Mouse (Mus musculus): Measurements from ENCODE around the gene Abca13. TPM values are rescaled to one million over a fixed set of nuclear protein-coding genes. Genes with fewer than 3 reads are reported as not detected.

The Abca13 gene
- total and polyA plus RNA-seq, 3 experiments, result 0.22 TPM; not detected in 2

DNA sequence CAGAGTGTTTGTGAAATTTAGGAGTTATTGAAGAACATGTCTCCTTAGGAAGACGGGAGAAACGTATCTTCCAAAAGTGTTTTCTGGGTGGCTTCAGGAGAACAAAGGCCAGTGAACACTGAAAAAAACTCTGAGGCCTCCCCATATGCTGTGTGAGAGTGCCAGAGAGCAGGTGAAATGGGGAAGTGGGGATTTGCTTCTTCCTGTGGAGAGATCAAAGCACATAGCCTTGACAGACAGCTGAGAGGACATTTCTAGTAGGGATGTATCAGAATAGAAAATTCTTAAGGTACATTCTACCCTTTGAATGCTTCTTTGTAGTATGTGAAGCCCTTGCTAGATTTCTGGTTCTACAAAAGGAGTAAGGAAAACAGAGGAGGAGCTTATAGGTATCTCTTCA is 424.4 kb downstream of the Abca13 start:
- H3K9me3 ChIP-seq (replicated peaks), result no peaks in the 10 kb centered on the region
- H3K4me1 ChIP-seq (ENCODE audit: insufficient read depth, low read depth, low read length), result no peaks in the 10 kb centered on the region
- no peaks in the 10 kb centered on the region for H3K36me3 ChIP-seq (replicated peaks)
- no peaks in the 10 kb centered on the region for H3K27me3 ChIP-seq (ENCODE audit: insufficient read depth, low read length)
- H3K4me3 ChIP-seq (ENCODE audit: low read depth, low read length), result no peak overlapping the region
- TF ChIP-seq CTCF (IDR thresholded peaks at IDR 0.05; ENCODE audit: low read depth, low read length), result no peak
- TF ChIP-seq GATA1 (IDR thresholded peaks at IDR 0.05; ENCODE audit: borderline replicate concordance, low read length), result no peak
- no peak for TF ChIP-seq TAL1 (conservative IDR thresholded peaks at IDR 0.05; ENCODE audit: low read depth, low read length)
- TF ChIP-seq GATA2 (IDR thresholded peaks at IDR 0.05; ENCODE audit: borderline replicate concordance, low read depth, low read length), result no peak
- no peak for TF ChIP-seq POLR2AphosphoS5 (IDR thresholded peaks at IDR 0.05; ENCODE audit: insufficient replicate concordance, low read depth, low read length)
- no peak for ATAC-seq (ENCODE audit: extremely low read depth, insufficient number of reproducible peaks, low FRiP score, poor library complexity, severe bottlenecking)
- DNase-seq (ENCODE audit: low spot score), result no peak

GRCm38 (mm10) chr11:9616665-9617064 is 424.9 kb downstream of the Abca13 start:
- Histone ChIP-seq H3K27me3 (ENCODE audit: insufficient read depth, low read length) (no peaks in the 10 kb centered on the region), H3K4me3 (ENCODE audit: low read depth, low read length) (no peak overlapping the region), H3K4me1 (ENCODE audit: insufficient read depth, low read depth, low read length) (no peaks in the 10 kb centered on the region), H3K9me3 (replicated peaks) (no peaks in the 10 kb centered on the region), H3K36me3 (replicated peaks) (no peaks in the 10 kb centered on the region)
- no peak for ATAC-seq (ENCODE audit: extremely low read depth, insufficient number of reproducible peaks, low FRiP score, poor library complexity, severe bottlenecking)
- no peak for DNase-seq (ENCODE audit: low spot score)
- TF ChIP-seq GATA1 (IDR thresholded peaks at IDR 0.05; ENCODE audit: borderline replicate concordance, low read length), result no peak
- TF ChIP-seq CTCF (IDR thresholded peaks at IDR 0.05; ENCODE audit: low read depth, low read length), result no peak
- no peak for TF ChIP-seq POLR2AphosphoS5 (IDR thresholded peaks at IDR 0.05; ENCODE audit: insufficient replicate concordance, low read depth, low read length)
- TF ChIP-seq GATA2 (IDR thresholded peaks at IDR 0.05; ENCODE audit: borderline replicate concordance, low read depth, low read length), result no peak
- TF ChIP-seq TAL1 (conservative IDR thresholded peaks at IDR 0.05; ENCODE audit: low read depth, low read length), result no peak

GRCm38 (mm10) chr11:9619986-9620385 is 428.2 kb downstream of the Abca13 start:
- TF ChIP-seq TAL1 (conservative IDR thresholded peaks at IDR 0.05; ENCODE audit: low read depth, low read length) (no peak), GATA2 (IDR thresholded peaks at IDR 0.05; ENCODE audit: borderline replicate concordance, low read depth, low read length) (no peak), GATA1 (IDR thresholded peaks at IDR 0.05; ENCODE audit: borderline replicate concordance, low read length) (no peak), CTCF (IDR thresholded peaks at IDR 0.05; ENCODE audit: low read depth, low read length) (no peak), POLR2AphosphoS5 (IDR thresholded peaks at IDR 0.05; ENCODE audit: insufficient replicate concordance, low read depth, low read length) (no peak)
- H3K4me1 ChIP-seq (ENCODE audit: insufficient read depth, low read depth, low read length), result no peaks in the 10 kb centered on the region
- DNase-seq (ENCODE audit: low spot score) (no peak), ATAC-seq (ENCODE audit: extremely low read depth, insufficient number of reproducible peaks, low FRiP score, poor library complexity, severe bottlenecking) (no peak)
- H3K4me3 ChIP-seq (ENCODE audit: low read depth, low read length), result no peak overlapping the region
- peaks cover 5% of the 10 kb centered on the region; the same call in 1 of the 2 replicates for H3K27me3 ChIP-seq (ENCODE audit: insufficient read depth, low read length)
- H3K9me3 ChIP-seq (replicated peaks), result no peaks in the 10 kb centered on the region
- H3K36me3 ChIP-seq (replicated peaks), result no peaks in the 10 kb centered on the region

- no peak for DNase-seq (ENCODE audit: low spot score)
- Histone ChIP-seq H3K27me3 (ENCODE audit: insufficient read depth, low read length) (peaks cover 5% of the 10 kb centered on the region; the same call in 1 of the 2 replicates), H3K4me3 (ENCODE audit: low read depth, low read length) (no peak overlapping the region), H3K9me3 (replicated peaks) (no peaks in the 10 kb centered on the region), H3K36me3 (replicated peaks) (no peaks in the 10 kb centered on the region), H3K4me1 (ENCODE audit: insufficient read depth, low read depth, low read length) (no peaks in the 10 kb centered on the region)
- TF ChIP-seq GATA2 (IDR thresholded peaks at IDR 0.05; ENCODE audit: borderline replicate concordance, low read depth, low read length) (no peak), GATA1 (IDR thresholded peaks at IDR 0.05; ENCODE audit: borderline replicate concordance, low read length) (no peak), POLR2AphosphoS5 (IDR thresholded peaks at IDR 0.05; ENCODE audit: insufficient replicate concordance, low read depth, low read length) (no peak), CTCF (IDR thresholded peaks at IDR 0.05; ENCODE audit: low read depth, low read length) (no peak), TAL1 (conservative IDR thresholded peaks at IDR 0.05; ENCODE audit: low read depth, low read length) (no peak)
- no peak for ATAC-seq (ENCODE audit: extremely low read depth, insufficient number of reproducible peaks, low FRiP score, poor library complexity, severe bottlenecking)
Measured at GRCm38 (mm10) chr11:9622888-9623287, 431.1 kb downstream of the Abca13 start.

DNA sequence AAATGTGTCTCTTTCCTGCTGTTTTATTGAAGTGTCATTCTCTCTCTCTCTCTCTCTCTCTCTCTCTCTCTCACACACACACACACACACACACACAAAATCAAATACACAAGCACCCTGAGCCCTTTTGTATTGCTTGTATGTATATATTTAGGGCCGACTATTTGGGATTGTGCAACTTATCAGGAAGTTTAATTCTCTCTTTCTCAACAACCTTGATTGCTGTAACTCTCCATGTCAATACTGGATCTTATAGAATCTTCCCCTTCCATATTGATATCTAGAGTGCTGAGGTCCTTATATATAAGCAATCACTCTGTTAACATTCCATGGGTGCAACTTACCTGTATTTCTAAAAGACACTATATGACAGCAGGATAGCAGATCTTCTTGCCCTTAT is 433.0 kb downstream of the Abca13 start:
- H3K27me3 ChIP-seq (ENCODE audit: insufficient read depth, low read length), result peaks cover 5% of the 10 kb centered on the region; the same call in 1 of the 2 replicates
- H3K36me3 ChIP-seq (replicated peaks), result no peaks in the 10 kb centered on the region
- H3K4me3 ChIP-seq (ENCODE audit: low read depth, low read length), result no peak overlapping the region
- TF ChIP-seq CTCF (IDR thresholded peaks at IDR 0.05; ENCODE audit: low read depth, low read length) (no peak), POLR2AphosphoS5 (IDR thresholded peaks at IDR 0.05; ENCODE audit: insufficient replicate concordance, low read depth, low read length) (no peak), TAL1 (conservative IDR thresholded peaks at IDR 0.05; ENCODE audit: low read depth, low read length) (no peak), GATA1 (IDR thresholded peaks at IDR 0.05; ENCODE audit: borderline replicate concordance, low read length) (no peak), GATA2 (IDR thresholded peaks at IDR 0.05; ENCODE audit: borderline replicate concordance, low read depth, low read length) (no peak)
- no peak for DNase-seq (ENCODE audit: low spot score)
- H3K4me1 ChIP-seq (ENCODE audit: insufficient read depth, low read depth, low read length), result no peaks in the 10 kb centered on the region
- ATAC-seq (ENCODE audit: extremely low read depth, insufficient number of reproducible peaks, low FRiP score, poor library complexity, severe bottlenecking), result no peak
- H3K9me3 ChIP-seq (replicated peaks), result no peaks in the 10 kb centered on the region

DNA sequence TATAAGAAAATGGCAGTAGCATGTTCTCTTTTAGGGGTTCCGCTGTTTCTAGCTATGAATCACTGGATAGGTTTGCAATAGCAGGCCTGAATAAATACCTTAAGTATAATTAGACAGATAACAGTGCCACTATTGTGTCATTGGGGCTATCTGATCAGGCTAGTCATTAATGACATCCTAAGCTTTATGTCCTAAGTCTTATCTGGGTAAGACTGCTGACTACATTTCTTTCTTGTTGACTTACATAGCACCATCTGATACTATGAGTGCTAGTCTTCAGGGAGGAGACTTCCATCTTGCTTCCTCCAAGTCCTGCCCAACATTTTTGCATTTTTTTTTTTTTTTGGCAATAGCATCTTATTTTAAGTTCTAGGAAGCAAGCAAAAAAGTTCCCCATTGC is 434.1 kb downstream of the Abca13 start:
- Histone ChIP-seq H3K36me3 (replicated peaks) (no peaks in the 10 kb centered on the region), H3K27me3 (ENCODE audit: insufficient read depth, low read length) (peaks cover 5% of the 10 kb centered on the region; the same call in 1 of the 2 replicates), H3K9me3 (replicated peaks) (no peaks in the 10 kb centered on the region), H3K4me3 (ENCODE audit: low read depth, low read length) (no peak overlapping the region), H3K4me1 (ENCODE audit: insufficient read depth, low read depth, low read length) (no peaks in the 10 kb centered on the region)
- no peak for DNase-seq (ENCODE audit: low spot score)
- ATAC-seq (ENCODE audit: extremely low read depth, insufficient number of reproducible peaks, low FRiP score, poor library complexity, severe bottlenecking), result no peak
- no peak for TF ChIP-seq GATA1 (IDR thresholded peaks at IDR 0.05; ENCODE audit: borderline replicate concordance, low read length)
- TF ChIP-seq CTCF (IDR thresholded peaks at IDR 0.05; ENCODE audit: low read depth, low read length), result no peak
- no peak for TF ChIP-seq TAL1 (conservative IDR thresholded peaks at IDR 0.05; ENCODE audit: low read depth, low read length)
- no peak for TF ChIP-seq POLR2AphosphoS5 (IDR thresholded peaks at IDR 0.05; ENCODE audit: insufficient replicate concordance, low read depth, low read length)
- TF ChIP-seq GATA2 (IDR thresholded peaks at IDR 0.05; ENCODE audit: borderline replicate concordance, low read depth, low read length), result no peak

Measured in G1E (cell line).